Mouse (Mus musculus) layer of hippocampus, postnatal 36 days (tissue): Measurements from ENCODE around the gene Catsperb. TPM values are rescaled to one million over a fixed set of nuclear protein-coding genes. Genes with fewer than 3 reads are reported as not detected.
"Not testable (repeated sequence)": the region's sequence is repeated elsewhere in the genome, so short reads cannot be mapped to it uniquely, and the experiment has no call there.

ENCODE experiments used
- DNase-seq, 2 experiments: peaks; one replicate each; pipeline ENCODE4 v3.0.0; 2022
- microRNA-seq, 2 experiments: library from miRNA; unstranded; fragments of <30 nt; microRNA quantifications; one replicate each; pipeline ENCODE4 v1.2.0; 2021
- total RNA-seq, 2 experiments: library from RNA; stranded (reverse); gene quantifications; 2 replicates each; pipeline ENCODE4 v1.2.3; 2021

Catsperb gene
- not detected for total RNA-seq

- not testable (repeated sequence) for DNase-seq
Observed at GRCm38 (mm10) chr12:101404353-101404752, at the start of gene Catsperb. Gene Catsperb (plus strand): TSS chr12:101404653.

GRCm38 (mm10) chr12:101361468-101361867 lies 43.0 kb upstream of the Catsperb start:
- DNase-seq = not testable (repeated sequence)

- not testable (repeated sequence) for DNase-seq
Observed at GRCm38 (mm10) chr12:101381460-101381859, 23.0 kb upstream of the Catsperb start.

GRCm38 (mm10) chr12:101426131-101426530 lies 21.7 kb downstream of the Catsperb start:
- DNase-seq = no peak

- DNase-seq = no peak
Observed at GRCm38 (mm10) chr12:101462051-101462450, 57.6 kb downstream of the Catsperb start.

GRCm38 (mm10) chr12:101483571-101483970 lies 79.1 kb downstream of the Catsperb start:
- DNase-seq = no peak

GRCm38 (mm10) chr12:101511326-101511725 lies 106.9 kb downstream of the Catsperb start:
- not testable (repeated sequence) for DNase-seq

GRCm38 (mm10) chr12:101606622-101607021 lies 202.2 kb downstream of the Catsperb start:
- DNase-seq = not testable (repeated sequence)

- DNase-seq = no peak
Observed at GRCm38 (mm10) chr12:101633137-101633536, 228.7 kb downstream of the Catsperb start.

- no peak for DNase-seq
Observed at GRCm38 (mm10) chr12:101667502-101667901, 263.0 kb downstream of the Catsperb start.

Small RNA genes within 50 kb of the gene (microRNA-seq; reads per million reads assigned to microRNA genes)
- 0 reads per million in 2 experiments for gene Gm24542
